Mouse (Mus musculus) lung, embryonic 16.5 days (tissue): Measurements from ENCODE around the gene 1700001P01Rik. TPM values are rescaled to one million over a fixed set of nuclear protein-coding genes. Genes with fewer than 3 reads are reported as not detected.

Experiments used
- ATAC-seq: fragments of 200-750 bp; cut with Nextera tagmentation; 2 replicates; pipeline ENCODE4 v1.8.0; 2017; ENCODE audit warnings: low read depth, mild to moderate bottlenecking, moderate library complexity
- H3K27ac ChIP-seq: fragments of 300-500 bp; sonication (generic); 2 replicates; pipeline ENCODE4 v1.5.1; 2014; ENCODE audit warnings: mild to moderate bottlenecking, control low read depth, low read length
- H3K27me3 ChIP-seq: fragments of 300-500 bp; sonication (generic); 2 replicates; pipeline ENCODE4 v1.6.1; 2014; ENCODE audit warnings: low read depth, low read length, mixed read lengths; ENCODE audit not compliant: control insufficient read depth, insufficient read depth
- H3K36me3 ChIP-seq: fragments of 300-500 bp; sonication (generic); 2 replicates; pipeline ENCODE4 v1.6.1; 2014; ENCODE audit warnings: low read length; ENCODE audit not compliant: control insufficient read depth, insufficient read depth
- H3K4me1 ChIP-seq: fragments of 300-500 bp; sonication (generic); replicated peaks from 2 replicates; pipeline ENCODE4 v1.6.1; 2014; ENCODE audit warnings: low read length, mixed read lengths; ENCODE audit not compliant: control insufficient read depth, insufficient read depth
- H3K4me2 ChIP-seq: fragments of 300-500 bp; sonication (generic); 2 replicates; pipeline ENCODE4 v1.6.1; 2014; ENCODE audit warnings: low read depth, low read length, control low read depth
- H3K4me3 ChIP-seq: fragments of 300-500 bp; sonication (generic); 2 replicates; pipeline ENCODE4 v1.5.1; 2014; ENCODE audit warnings: mild to moderate bottlenecking, low read length, control low read depth
- H3K9ac ChIP-seq: fragments of 300-500 bp; sonication (generic); 2 replicates; pipeline ENCODE4 v1.6.1; 2014; ENCODE audit warnings: low read length, control low read depth
- H3K9me3 ChIP-seq: fragments of 300-500 bp; sonication (generic); 2 replicates; pipeline ENCODE4 v1.6.1; 2016; ENCODE audit warnings: low read length; ENCODE audit not compliant: control insufficient read depth
- WGBS: fragments of 180-500 bp; shearing (Covaris S2); extraction: QIAGEN DNeasy Blood & Tissue Kit; methylation state at CpG from one replicate; pipeline ENCODE4 v1.1.7; 2014; 5-methylcytosine and 5-hydroxymethylcytosine counted together
- polyA plus RNA-seq: library from polyadenylated mRNA; unstranded; fragments of >200 nt; fragmentation: Nextera tagmentation; extraction: Ambion mirVana; gene quantifications from 2 replicates; pipeline ENCODE4 v1.2.1, GENCODE M21; 2015

The 1700001P01Rik gene
- polyA plus RNA-seq, 1 experiment from 2014 or later: 0.35 TPM

DNA sequence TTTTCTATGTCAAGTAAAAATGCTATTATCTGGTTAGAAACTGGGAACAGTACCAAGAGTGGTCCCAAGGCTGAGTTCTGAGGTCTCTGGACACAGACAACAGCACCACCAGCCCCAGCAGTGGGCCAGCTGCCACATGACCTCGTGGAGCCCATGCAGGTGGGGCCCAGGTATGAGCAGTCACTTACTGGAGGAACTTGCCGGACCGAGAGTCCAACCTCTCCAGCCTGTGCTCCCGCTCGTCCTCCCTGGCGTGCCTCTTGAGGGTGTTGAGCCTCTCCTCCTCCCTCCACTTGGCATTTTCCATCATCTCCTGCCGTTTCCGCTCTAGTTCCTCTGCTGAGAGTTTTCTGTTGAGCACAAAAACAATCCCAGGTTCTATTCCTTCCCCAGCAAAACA is 27.9 kb downstream of the 1700001P01Rik start:
- ATAC-seq: no peak
- peaks cover 9% of the 10 kb centered on the region for H3K4me1 ChIP-seq
- H3K4me3 ChIP-seq: no peak overlapping the region
- H3K9ac ChIP-seq: no peak overlapping the region
- no peak overlapping the region for H3K27ac ChIP-seq
- no peaks in the 10 kb centered on the region for H3K9me3 ChIP-seq
- H3K4me2 ChIP-seq: no peak overlapping the region
- no peaks in the 10 kb centered on the region for H3K27me3 ChIP-seq
- 84% methylated on average over 8 of the region's 8 CpGs for WGBS
- peaks cover 27% of the 10 kb centered on the region for H3K36me3 ChIP-seq

DNA sequence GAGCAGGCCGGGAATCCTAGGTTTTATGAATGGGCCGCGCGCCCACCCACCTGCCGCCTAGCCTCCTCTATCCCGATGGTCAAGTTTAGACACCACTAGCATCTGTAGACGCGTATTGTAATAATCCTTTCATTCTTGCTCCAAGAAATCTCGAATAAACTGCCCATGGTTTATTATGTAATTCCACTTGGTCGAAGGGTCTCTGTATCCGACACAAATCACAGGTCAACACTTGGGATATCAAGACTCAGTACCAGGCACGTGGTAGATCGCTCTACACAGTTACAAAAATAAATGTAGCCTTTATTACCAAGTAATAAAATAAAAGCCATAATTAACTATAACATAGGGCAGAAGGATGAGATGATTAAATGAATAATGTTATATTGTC is 30.4 kb downstream of the 1700001P01Rik start:
- no peak for ATAC-seq
- Histone ChIP-seq H3K4me3 (peak overlapping the region; percentile 86), H3K4me2 (peak overlapping the region; percentile 73), H3K9me3 (no peaks in the 10 kb centered on the region), H3K9ac (no peak overlapping the region), H3K27me3 (no peaks in the 10 kb centered on the region), H3K27ac (no peak overlapping the region), H3K4me1 (peaks cover 15% of the 10 kb centered on the region), H3K36me3 (peaks cover 11% of the 10 kb centered on the region)
- WGBS: 9% methylated on average over 13 of the region's 13 CpGs

DNA sequence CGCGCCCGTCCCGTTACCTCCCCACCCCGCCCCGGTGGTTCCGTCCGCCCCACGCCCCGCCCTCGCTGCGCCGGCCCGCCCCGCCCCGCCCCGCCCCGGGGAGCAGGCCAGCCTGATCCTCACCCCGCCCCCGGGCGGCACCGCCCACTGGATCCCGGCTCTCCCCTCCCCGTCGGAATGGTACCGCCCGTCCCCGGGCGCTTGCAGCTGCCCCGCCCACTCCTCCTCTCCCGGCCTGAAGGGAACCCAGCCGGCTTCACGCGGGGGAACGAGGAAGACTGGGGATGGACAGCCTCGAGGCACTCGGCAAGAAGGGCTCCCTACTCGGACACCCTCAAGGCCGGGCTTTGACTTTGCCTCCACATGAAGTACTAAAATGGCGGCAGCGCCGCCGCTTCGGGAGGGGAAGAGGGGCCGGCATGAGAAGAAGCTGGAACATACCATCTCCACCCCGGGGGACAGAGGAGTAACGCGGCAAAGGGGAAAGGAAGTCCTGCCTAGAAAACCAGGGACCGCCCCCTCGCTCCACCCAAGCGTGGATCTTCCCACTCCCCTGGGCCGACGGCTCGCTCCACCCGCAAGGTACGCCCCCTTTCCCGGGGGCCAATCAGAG is 30.9 kb downstream of the 1700001P01Rik start:
- peak overlapping the region; percentile 95 for H3K9ac ChIP-seq
- peak overlapping the region; percentile 96 for H3K27ac ChIP-seq
- H3K27me3 ChIP-seq: no peaks in the 10 kb centered on the region
- peaks cover 8% of the 10 kb centered on the region for H3K36me3 ChIP-seq
- H3K4me3 ChIP-seq: peak overlapping the region; percentile 86
- WGBS: under 1% methylated on average over 32 of the region's 57 CpGs
- no peaks in the 10 kb centered on the region for H3K9me3 ChIP-seq
- peaks cover 15% of the 10 kb centered on the region for H3K4me1 ChIP-seq
- peak; percentile 97 for ATAC-seq
- H3K4me2 ChIP-seq: peak overlapping the region; percentile 73

DNA sequence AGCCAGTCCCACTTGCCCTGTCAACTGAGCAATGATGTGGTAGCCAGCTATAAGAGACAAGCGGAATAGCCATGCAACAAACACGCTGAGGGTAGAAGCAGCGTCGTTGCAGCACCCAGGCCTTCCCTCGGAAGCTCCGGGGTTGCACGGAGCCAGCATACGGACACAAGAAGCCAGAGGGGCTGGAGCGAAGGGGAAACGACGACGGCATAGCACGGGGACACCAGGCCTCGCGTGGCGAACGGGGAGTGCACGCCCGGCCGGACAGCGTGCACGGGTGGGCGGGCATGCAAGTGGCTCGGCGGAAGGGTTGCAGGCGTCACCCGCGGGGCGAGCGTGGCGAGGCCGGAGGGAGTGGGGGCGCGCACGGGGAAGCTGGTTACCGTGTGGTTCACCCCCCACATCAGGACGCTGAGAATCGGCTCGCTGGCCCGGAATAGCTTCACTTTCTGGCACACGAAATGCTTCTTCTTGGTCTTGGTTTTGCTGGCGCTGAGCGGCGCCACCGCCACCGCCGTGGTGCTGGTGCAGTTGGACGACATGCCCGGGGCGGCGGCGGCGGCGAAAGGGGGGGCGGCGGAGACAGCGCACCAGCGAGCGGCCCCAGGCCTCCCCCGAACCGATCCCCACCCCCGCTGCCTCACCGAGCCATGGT is 31.5 kb downstream of the 1700001P01Rik start, which contains the start of gene Pip4k2b:
Gene Pip4k2b, minus strand, starts transcription at position 642 of the 655 bp plus-strand sequence.
- Histone ChIP-seq H3K4me2 (peak within 1 kb of the TSS; percentile 80), H3K9me3 (no peaks in the 10 kb centered on the region), H3K4me1 (peaks cover 15% of the 10 kb centered on the region), H3K9ac (peak within 1 kb of the TSS; percentile 95), H3K27me3 (no peaks in the 10 kb centered on the region), H3K36me3 (peaks cover 9% of the 10 kb centered on the region), H3K27ac (peak within 1 kb of the TSS; percentile 96), H3K4me3 (peak within 1 kb of the TSS; percentile 86)
- ATAC-seq: peak; percentile 27
- under 1% methylated on average over 61 of the region's 63 CpGs for WGBS

DNA sequence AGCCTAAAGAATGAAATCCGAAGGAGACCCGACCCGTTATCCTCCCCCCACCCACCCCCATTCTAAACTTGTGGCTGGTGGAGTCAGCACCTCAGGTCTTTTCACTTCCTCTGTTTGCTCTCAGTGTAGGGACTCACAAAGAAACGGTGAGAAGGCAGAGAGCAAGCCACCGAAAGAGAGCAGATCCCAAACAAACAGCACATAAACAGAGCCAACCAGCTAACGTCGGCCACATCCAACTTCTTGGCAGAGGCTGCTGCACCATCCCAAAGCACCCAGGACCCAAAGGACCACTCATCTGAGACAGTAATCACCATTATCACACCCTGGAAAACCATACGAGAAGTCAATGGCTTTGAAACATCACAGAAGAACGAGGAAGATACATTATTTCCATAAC is 32.3 kb downstream of the 1700001P01Rik start:
- Histone ChIP-seq H3K4me2 (peak overlapping the region; percentile 80), H3K27me3 (no peaks in the 10 kb centered on the region), H3K4me3 (peak overlapping the region; percentile 86), H3K36me3 (peaks cover 13% of the 10 kb centered on the region), H3K9ac (peak overlapping the region; percentile 78), H3K4me1 (peaks cover 15% of the 10 kb centered on the region), H3K27ac (peak overlapping the region; percentile 84; the same call in 1 of the 2 replicates), H3K9me3 (no peaks in the 10 kb centered on the region)
- WGBS: 10% methylated on average over 9 of the region's 9 CpGs
- ATAC-seq: no peak

DNA sequence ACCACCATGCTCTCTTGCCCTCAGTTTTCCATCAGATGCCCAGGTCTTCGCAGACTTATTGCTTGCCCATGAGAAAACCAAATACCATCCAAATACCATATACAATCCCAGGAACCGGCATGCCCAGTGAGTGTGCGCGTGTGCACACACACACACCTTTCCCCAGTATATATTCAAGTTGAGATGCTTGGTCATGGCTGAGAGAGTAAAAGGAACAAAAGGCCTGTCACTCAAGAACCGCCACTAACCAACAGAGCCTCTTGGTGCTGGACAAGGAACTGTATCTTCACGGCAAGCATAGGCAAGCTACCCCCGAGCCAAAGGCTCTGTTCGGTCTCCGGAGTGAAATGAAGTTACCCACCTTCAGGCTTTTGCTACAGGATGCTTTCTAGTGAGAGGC is 33.1 kb downstream of the 1700001P01Rik start:
- Histone ChIP-seq H3K27me3 (no peaks in the 10 kb centered on the region), H3K9ac (peak overlapping the region; percentile 78), H3K27ac (no peak overlapping the region), H3K4me2 (peak overlapping the region; percentile 80), H3K4me3 (peak overlapping the region; percentile 86; the same call in 1 of the 2 replicates), H3K9me3 (no peaks in the 10 kb centered on the region), H3K36me3 (peaks cover 9% of the 10 kb centered on the region), H3K4me1 (peaks cover 15% of the 10 kb centered on the region)
- 83% methylated on average over 9 of the region's 9 CpGs for WGBS
- ATAC-seq: no peak

DNA sequence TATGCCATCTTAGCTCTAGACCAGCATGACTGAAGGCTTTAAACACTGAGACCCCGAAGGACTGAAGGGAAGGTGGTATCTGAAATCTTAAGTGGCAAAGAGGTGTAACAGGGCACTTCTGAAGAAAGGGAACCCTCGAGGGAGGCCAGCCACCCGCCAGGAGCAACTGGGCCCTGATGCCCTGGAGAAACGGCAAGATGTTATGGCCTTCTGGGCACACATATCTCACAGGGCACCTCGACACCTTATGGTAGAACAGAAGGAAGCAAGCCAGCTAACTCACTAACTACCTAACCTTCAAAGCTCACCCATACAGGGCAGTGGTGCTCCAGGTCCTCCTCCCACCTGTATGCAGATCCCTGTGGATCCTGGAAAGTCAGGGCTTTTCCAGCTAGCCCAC is 33.6 kb downstream of the 1700001P01Rik start:
- whole genome bisulfite sequencing: 89% methylated on average over 5 of the region's 5 CpGs
- H3K4me3 ChIP-seq: no peak overlapping the region
- H3K36me3 ChIP-seq: peaks cover 5% of the 10 kb centered on the region; the same call in 1 of the 2 replicates
- no peak overlapping the region for H3K27ac ChIP-seq
- peaks cover 15% of the 10 kb centered on the region for H3K4me1 ChIP-seq
- H3K9ac ChIP-seq: peak overlapping the region; percentile 32; the same call in 1 of the 2 replicates
- H3K9me3 ChIP-seq: no peaks in the 10 kb centered on the region
- no peak for ATAC-seq
- no peaks in the 10 kb centered on the region for H3K27me3 ChIP-seq
- no peak overlapping the region for H3K4me2 ChIP-seq

DNA sequence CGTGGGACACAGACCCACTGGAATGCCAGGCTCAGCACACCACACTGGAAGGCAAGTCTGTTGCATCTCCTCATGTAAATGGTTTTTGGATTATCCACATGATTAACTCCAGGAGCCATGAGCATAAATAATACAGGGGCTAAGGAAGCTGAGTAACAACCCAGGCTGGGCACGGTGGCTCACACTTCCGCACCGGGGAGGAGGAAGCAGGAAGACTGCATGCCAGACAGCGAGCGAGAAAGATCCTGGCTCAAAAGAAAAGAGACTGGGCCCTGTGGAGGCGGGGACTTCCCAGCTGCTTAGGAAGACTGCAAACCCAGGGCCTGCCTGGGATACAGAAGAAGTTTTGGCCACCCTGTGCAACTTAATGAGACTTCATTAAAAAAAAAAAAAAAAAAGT is 35.5 kb downstream of the 1700001P01Rik start:
- WGBS: 55% methylated on average over 7 of the region's 7 CpGs
- Histone ChIP-seq H3K4me1 (peaks cover 15% of the 10 kb centered on the region), H3K9me3 (no peaks in the 10 kb centered on the region), H3K36me3 (0 out of 2 replicates have a peak, but pooled peaks cover 4% of the 10 kb centered on the region), H3K27ac (peak overlapping the region; percentile 21; the same call in 1 of the 2 replicates), H3K4me2 (peak overlapping the region; percentile 26; the same call in 1 of the 2 replicates), H3K4me3 (no peak overlapping the region), H3K9ac (peak overlapping the region; percentile 14; the same call in 1 of the 2 replicates), H3K27me3 (no peaks in the 10 kb centered on the region)
- ATAC-seq: no peak

DNA sequence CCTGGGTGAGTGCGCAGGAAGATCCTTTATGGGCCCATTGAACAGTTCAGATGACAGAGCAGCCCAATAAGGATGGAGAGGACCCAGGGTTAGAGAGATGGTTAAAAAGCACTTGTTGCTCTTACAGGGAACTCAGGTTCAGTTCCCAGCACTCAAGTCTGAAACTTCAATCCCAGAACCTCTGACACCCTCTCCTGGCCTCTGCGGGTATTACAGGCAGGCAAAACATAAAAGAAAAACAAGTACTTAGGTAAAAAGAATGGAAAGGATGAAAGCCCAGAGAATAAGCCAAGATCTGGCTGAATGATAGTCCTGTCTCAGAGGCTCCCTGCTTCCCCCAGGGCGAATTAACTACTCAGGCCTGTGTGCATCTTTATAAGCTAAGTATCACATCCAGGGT is 36.6 kb downstream of the 1700001P01Rik start:
- Histone ChIP-seq H3K27me3 (no peaks in the 10 kb centered on the region), H3K27ac (no peak overlapping the region), H3K4me2 (no peak overlapping the region), H3K4me1 (peaks cover 15% of the 10 kb centered on the region), H3K36me3 (0 out of 2 replicates have a peak, but pooled peaks cover 4% of the 10 kb centered on the region), H3K9ac (no peak overlapping the region), H3K9me3 (no peaks in the 10 kb centered on the region), H3K4me3 (no peak overlapping the region)
- WGBS: 80% methylated on average over 3 of the region's 3 CpGs
- no peak for ATAC-seq
